Mouse (Mus musculus): ENCODE measurements at regions not wholly inside any gene's neighbourhood (a gene's known extent, or its start where the extent isn't known, plus 50 kb on each side); places are given as distances from the start of the nearest gene placed in this dataset.

DNA sequence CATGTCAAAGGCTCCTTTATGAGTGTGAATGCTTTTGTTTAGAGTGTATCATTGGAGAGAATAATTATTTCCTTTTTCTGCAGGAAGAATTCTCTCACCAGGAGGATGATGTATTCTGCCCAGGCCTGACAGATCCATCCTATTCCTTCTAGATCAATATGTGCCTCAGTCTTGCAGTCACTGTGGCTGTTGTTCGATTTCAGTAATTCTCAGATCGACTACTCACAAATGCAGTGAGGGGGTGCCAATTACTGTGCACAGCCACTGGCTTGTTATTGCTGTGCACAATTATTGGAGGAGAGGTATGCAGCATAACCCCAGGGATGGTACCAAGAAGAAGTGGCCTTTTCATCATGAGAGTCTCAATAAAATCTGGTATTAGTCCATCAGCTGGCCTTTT, 689.2 kb downstream of the Hdgfl1 start:
- TF ChIP-seq CTCF (IDR thresholded peaks at IDR 0.05; ENCODE audit: low read depth, low read length) = no peak
- no peak for TF ChIP-seq POLR2A (IDR thresholded peaks at IDR 0.05; ENCODE audit: borderline replicate concordance, low read depth, low read length)

Data from bone marrow macrophage, adult 2 months (primary cell).